Mouse (Mus musculus) CH12.LX (cell line): Measurements from ENCODE around the gene Zfp423.

Experiments
- BHLHE40 ChIP-seq: IDR thresholded peaks from 2 replicates; pipeline ENCODE4 v1.6.1; 2011; ENCODE audit warnings: mild to moderate bottlenecking, low read depth, low read length, improper control_type of control experiment
- CTCF ChIP-seq, 2 experiments: IDR thresholded peaks in 1 of 2; conservative IDR thresholded peaks in 1 of 2; 2 replicates each; pipeline ENCODE4 v1.5.1; 2011 to 2012; ENCODE audit warnings: low read depth in 2 of 2, low read length in 2 of 2, improper control_type of control experiment in 1 of 2, inconsistent platforms in 1 of 2, mild to moderate bottlenecking in 1 of 2, moderate library complexity in 1 of 2
- E2F4 ChIP-seq: IDR thresholded peaks from 2 replicates; pipeline ENCODE4 v1.6.1; 2011; ENCODE audit warnings: low read depth, low read length, improper control_type of control experiment; ENCODE audit not compliant: insufficient replicate concordance
- EP300 ChIP-seq: IDR thresholded peaks from 2 replicates; pipeline ENCODE4 v1.6.1; 2011; ENCODE audit warnings: low read length, improper control_type of control experiment
- ETS1 ChIP-seq: conservative IDR thresholded peaks from 2 replicates; pipeline ENCODE4 v1.6.1; 2012; ENCODE audit warnings: low read depth, mild to moderate bottlenecking, inconsistent platforms, low read length, improper control_type of control experiment, moderate library complexity
- MAZ ChIP-seq: IDR thresholded peaks from 2 replicates; pipeline ENCODE4 v1.6.1; 2012; ENCODE audit warnings: low read depth, mild to moderate bottlenecking, inconsistent platforms, low read length, improper control_type of control experiment, moderate library complexity
- NELFE ChIP-seq: IDR thresholded peaks from 2 replicates; pipeline ENCODE4 v1.6.1; 2011; ENCODE audit warnings: low read depth, low read length, improper control_type of control experiment
- RCOR1 ChIP-seq: conservative IDR thresholded peaks from 2 replicates; pipeline ENCODE4 v1.6.1; 2012; ENCODE audit warnings: low read depth, mild to moderate bottlenecking, inconsistent platforms, low read length, improper control_type of control experiment
- UBTF ChIP-seq: IDR thresholded peaks from 2 replicates; pipeline ENCODE4 v1.6.1; 2012; ENCODE audit warnings: low read depth, mild to moderate bottlenecking, inconsistent platforms, low read length, improper control_type of control experiment, moderate library complexity
- USF2 ChIP-seq: conservative IDR thresholded peaks from 2 replicates; pipeline ENCODE4 v1.6.1; 2011; ENCODE audit warnings: low read depth, low read length, improper control_type of control experiment
- ZMIZ1 ChIP-seq: IDR thresholded peaks from 2 replicates; pipeline ENCODE4 v1.6.1; 2012; ENCODE audit warnings: low read depth, mild to moderate bottlenecking, inconsistent platforms, low read length, improper control_type of control experiment

DNA sequence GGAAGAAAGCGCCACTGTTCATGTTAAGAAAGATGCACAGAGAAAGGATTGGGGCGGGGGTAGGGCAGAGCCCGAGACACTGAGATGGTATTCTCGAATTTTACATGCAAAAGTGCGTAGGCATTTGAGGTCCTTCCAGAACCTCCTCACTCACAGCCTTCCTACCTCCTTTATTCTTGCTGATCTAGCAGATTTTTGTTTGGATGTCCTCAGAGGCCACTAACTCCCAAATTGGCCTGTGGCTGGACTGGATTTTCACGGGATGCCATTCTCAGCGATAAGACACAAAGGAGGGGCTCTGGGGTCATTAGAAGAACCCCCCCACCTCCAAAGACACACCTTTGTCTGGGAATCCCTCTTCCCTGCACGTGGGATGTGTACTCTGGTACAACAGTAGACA lies 25.6 kb downstream of the Zfp423 start:
- TF ChIP-seq ZMIZ1, result no peak
- no peak for TF ChIP-seq E2F4
- no peak for TF ChIP-seq EP300
- TF ChIP-seq CTCF (conservative IDR thresholded peaks at IDR 0.05 in 1 of 2, IDR thresholded peaks at IDR 0.05 in 1 of 2; ENCODE audit: low read depth in 2 of 2, low read length in 2 of 2), result no peak
- no peak for TF ChIP-seq UBTF
- TF ChIP-seq NELFE, result no peak
- no peak for TF ChIP-seq BHLHE40
- no peak for TF ChIP-seq USF2
- no peak for TF ChIP-seq MAZ
- no peak for TF ChIP-seq RCOR1
- TF ChIP-seq ETS1, result no peak
